8 mouse cellular contexts compared by ENCODE assay signal in genomic region chr3:135581606-135582117, GRCm38 (mm10).
DNase-seq lines count a peak whose midpoint lies in the region; ATAC-seq and TF ChIP-seq lines count a peak whose summit lies in the region.

No protein-coding gene starts in this region.

- in situ Hi-C loops in CH12.LX (cut with MboI; ENCODE audit: low pct_ligation_motif_present, low pct_unique_long_range_greater_than_20kb, low sequenced_read_pairs), result loop anchor here (5.0 kb wide), 2 partner anchors 179 to 299 kb away; partner anchors contain the start of gene Bdh2

- dilution Hi-C loops in CH12.LX (cut with MboI; ENCODE audit: extremely low pct_ligation_motif_present, extremely low pct_unique_long_range_greater_than_20kb, low sequenced_read_pairs), result no loop called here

- H3K27me3 ChIP-seq in CH12.LX (replicated peaks), result no peaks in the 10 kb centered on the region
- no peaks in the 10 kb centered on the region for H3K27me3 ChIP-seq in heart, embryonic 16.5 days (ENCODE audit: control insufficient read depth, insufficient read depth, low read length)
- H3K27me3 ChIP-seq in liver, embryonic 13.5 days, result no peaks in the 10 kb centered on the region

- ATAC-seq in heart, embryonic 16.5 days (replicated peaks; ENCODE audit: extremely low read depth, insufficient read depth, low FRiP score), result no peak; the same call in 1 of the 2 replicates
- ATAC-seq in liver, embryonic 13.5 days (ENCODE audit: low read depth), result no peak

- TF ChIP-seq RAD21 in CH12.LX (IDR thresholded peaks at IDR 0.05; ENCODE audit: low read depth, low read length), result peak; percentile 99

- H3K9me3 ChIP-seq in CH12.LX (replicated peaks; ENCODE audit: low read length), result peaks cover 6% of the 10 kb centered on the region
- no peaks in the 10 kb centered on the region for H3K9me3 ChIP-seq in heart, embryonic 16.5 days (replicated peaks; ENCODE audit: control insufficient read depth, low read length)
- H3K9me3 ChIP-seq in liver, embryonic 13.5 days (replicated peaks), result no peaks in the 10 kb centered on the region

- H3K4me2 ChIP-seq in CH12.LX (ENCODE audit: insufficient read depth, low read depth, poor library complexity, severe bottlenecking), result peak overlapping the region; percentile 35
- H3K4me2 ChIP-seq in heart, embryonic 16.5 days (ENCODE audit: low read depth, low read length), result no peak overlapping the region
- 0 out of 2 replicates have a peak overlapping the region, but pooled peaks have one; percentile 7 for H3K4me2 ChIP-seq in liver, embryonic 13.5 days

- peaks cover 24 to 57% of the 10 kb centered on the region in 2 experiments for H3K4me1 ChIP-seq in CH12.LX (ENCODE audit: control insufficient read depth in 1 of 2, insufficient read depth in 2 of 2)
- H3K4me1 ChIP-seq in cortical plate, adult 2 months (ENCODE audit: control insufficient read depth, insufficient read depth, low read length), result peaks cover 3% of the 10 kb centered on the region; the same call in 1 of the 2 replicates
- peaks cover 27% of the 10 kb centered on the region for H3K4me1 ChIP-seq in heart, embryonic 16.5 days (ENCODE audit: control insufficient read depth, insufficient read depth, low read length)
- peaks cover 21% of the 10 kb centered on the region for H3K4me1 ChIP-seq in liver, embryonic 13.5 days (replicated peaks)

- TF ChIP-seq EP300 in CH12.LX (IDR thresholded peaks at IDR 0.05; ENCODE audit: low read length), result no peak; the same call in 1 of the 2 replicates

- peak overlapping the region; percentile 14; the same call in 1 of the 2 replicates for H3K9ac ChIP-seq in CH12.LX (ENCODE audit: insufficient read depth, low read depth)
- no peak overlapping the region for H3K9ac ChIP-seq in heart, embryonic 16.5 days (ENCODE audit: low read length)
- H3K9ac ChIP-seq in liver, embryonic 13.5 days, result no peak overlapping the region

- peak; percentile 13 to 98; a peak in 2 of 4 replicates for TF ChIP-seq CTCF in CH12.LX (conservative IDR thresholded peaks at IDR 0.05 in 1 of 2, IDR thresholded peaks at IDR 0.05 in 1 of 2; ENCODE audit: low read depth in 2 of 2, low read length in 2 of 2)
- TF ChIP-seq CTCF in cortical plate, adult 2 months (IDR thresholded peaks at IDR 0.05; ENCODE audit: extremely low read depth, insufficient read depth, low read length), result peak; percentile 71

- H3K36me3 ChIP-seq in CH12.LX (replicated peaks in 1 of 2; ENCODE audit: control insufficient read depth in 1 of 2, insufficient read depth in 1 of 2, low read length in 1 of 2), result peaks cover 22 to 32% of the 10 kb centered on the region in 2 experiments
- peaks cover 10% of the 10 kb centered on the region for H3K36me3 ChIP-seq in heart, embryonic 16.5 days (ENCODE audit: control insufficient read depth, insufficient read depth)
- H3K36me3 ChIP-seq in liver, embryonic 13.5 days, result peaks cover 18% of the 10 kb centered on the region

- DNase-seq in adrenal gland, postnatal 14 days, result peak; percentile 33
- no peak for DNase-seq in adrenal gland, postnatal 36 days
- peak; percentile 93 for DNase-seq in CH12.LX (ENCODE audit: extremely low read depth)
- no peak for DNase-seq in liver, embryonic 13.5 days
- peak; percentile 34 for DNase-seq in retina, postnatal 7 days (ENCODE audit: low read depth, low spot score)
- no peak for DNase-seq in gastrocnemius, postnatal 4 days (ENCODE audit: low spot score in 2 of 2)

- no peak overlapping the region for H3K27ac ChIP-seq in CH12.LX (ENCODE audit: insufficient read depth, low read depth)
- H3K27ac ChIP-seq in cortical plate, adult 2 months (ENCODE audit: insufficient read depth, low read length), result no peak overlapping the region
- H3K27ac ChIP-seq in heart, embryonic 16.5 days (ENCODE audit: low read length), result peak overlapping the region; percentile 4; the same call in 1 of the 2 replicates
- no peak overlapping the region for H3K27ac ChIP-seq in liver, embryonic 13.5 days

- TF ChIP-seq POLR2A in CH12.LX (IDR thresholded peaks at IDR 0.05; ENCODE audit: low read depth, low read length), result no peak
- no peak for TF ChIP-seq POLR2A in cortical plate, adult 2 months (IDR thresholded peaks at IDR 0.05; ENCODE audit: extremely low read depth, insufficient read depth, low read length)

- 24% methylated on average over 10 of the region's 10 CpGs for WGBS in heart, embryonic 16.5 days
- WGBS in liver, embryonic 13.5 days (ENCODE audit: insufficient replicate concordance), result 29% methylated on average over 10 of the region's 10 CpGs

- H3K79me2 ChIP-seq in CH12.LX (replicated peaks; ENCODE audit: control insufficient read depth, extremely low read depth, insufficient read depth, poor library complexity, severe bottlenecking), result no peaks in the 10 kb centered on the region

- peak overlapping the region in 2 of 3 experiments; percentile 4 to 28 for H3K4me3 ChIP-seq in CH12.LX (replicated peaks in 1 of 3; ENCODE audit: low read depth in 2 of 3, low read length in 2 of 3, poor library complexity in 1 of 3)
- H3K4me3 ChIP-seq in cortical plate, adult 2 months (ENCODE audit: insufficient read depth, low read length), result no peak overlapping the region
- H3K4me3 ChIP-seq in heart, embryonic 16.5 days (ENCODE audit: low read length), result no peak overlapping the region
- no peak overlapping the region for H3K4me3 ChIP-seq in liver, embryonic 13.5 days (replicated peaks)

TF ChIP-seq in CH12.LX, 34 proteins besides CTCF, POLR2A, EP300 and RAD21:
- no peak; the same call in 1 of the 2 replicates for TF ChIP-seq CHD1 (IDR thresholded peaks at IDR 0.05; ENCODE audit: low read depth, low read length)
- peak; percentile 54; the same call in 1 of the 2 replicates for TF ChIP-seq JUND (conservative IDR thresholded peaks at IDR 0.05; ENCODE audit: low read depth, low read length)
- TF ChIP-seq MYC (IDR thresholded peaks at IDR 0.05; ENCODE audit: low read depth, low read length), result no peak
- no peak for TF ChIP-seq ZMIZ1 (IDR thresholded peaks at IDR 0.05; ENCODE audit: low read depth, low read length)
- TF ChIP-seq MAFK (IDR thresholded peaks at IDR 0.05; ENCODE audit: insufficient replicate concordance, low read length), result no peak
- TF ChIP-seq GABPA (IDR thresholded peaks at IDR 0.05; ENCODE audit: insufficient replicate concordance, low read depth, low read length), result no peak
- no peak for TF ChIP-seq JUN (IDR thresholded peaks at IDR 0.05; ENCODE audit: insufficient read depth, low read depth, low read length)
- TF ChIP-seq SIN3A (IDR thresholded peaks at IDR 0.05; ENCODE audit: low read length), result peak; percentile 45; the same call in 1 of the 2 replicates
- 0 out of 2 replicates have a peak, but pooled peaks have one; percentile 6 for TF ChIP-seq ELF1 (IDR thresholded peaks at IDR 0.05; ENCODE audit: low read depth, low read length)
- TF ChIP-seq TCF12 (IDR thresholded peaks at IDR 0.05; ENCODE audit: low read depth, low read length), result 0 out of 2 replicates have a peak, but pooled peaks have one; percentile 18
- TF ChIP-seq MEF2A (IDR thresholded peaks at IDR 0.05; ENCODE audit: borderline replicate concordance, low read depth, low read length), result peak; percentile 49
- peak; percentile 67 for TF ChIP-seq IRF4 (IDR thresholded peaks at IDR 0.05; ENCODE audit: low read depth, low read length)
- no peak for TF ChIP-seq TBP (conservative IDR thresholded peaks at IDR 0.05; ENCODE audit: low read depth, low read length)
- no peak for TF ChIP-seq ZKSCAN1 (IDR thresholded peaks at IDR 0.05; ENCODE audit: borderline replicate concordance, low read depth, low read length)
- peak; percentile 94 for TF ChIP-seq SMC3 (IDR thresholded peaks at IDR 0.05; ENCODE audit: low read depth, low read length)
- TF ChIP-seq RCOR1 (conservative IDR thresholded peaks at IDR 0.05; ENCODE audit: low read depth, low read length), result peak; percentile 24; the same call in 1 of the 2 replicates
- TF ChIP-seq POLR2AphosphoS2 (IDR thresholded peaks at IDR 0.05; ENCODE audit: low read depth, low read length), result no peak
- TF ChIP-seq HCFC1 (IDR thresholded peaks at IDR 0.05; ENCODE audit: low read depth, low read length), result no peak
- TF ChIP-seq ZC3H11A (IDR thresholded peaks at IDR 0.05; ENCODE audit: low read depth, low read length), result peak; percentile 56
- 0 out of 2 replicates have a peak, but pooled peaks have one; percentile 28 for TF ChIP-seq MXI1 (IDR thresholded peaks at IDR 0.05; ENCODE audit: low read depth, low read length)
- TF ChIP-seq BHLHE40 (IDR thresholded peaks at IDR 0.05; ENCODE audit: low read depth, low read length), result peak; percentile 31; the same call in 1 of the 2 replicates
- TF ChIP-seq USF2 (conservative IDR thresholded peaks at IDR 0.05; ENCODE audit: low read depth, low read length), result no peak
- no peak for TF ChIP-seq E2F4 (IDR thresholded peaks at IDR 0.05; ENCODE audit: insufficient replicate concordance, low read depth, low read length)
- TF ChIP-seq ETS1 (conservative IDR thresholded peaks at IDR 0.05; ENCODE audit: low read depth, low read length), result no peak; the same call in 1 of the 2 replicates
- TF ChIP-seq KAT2A (IDR thresholded peaks at IDR 0.05; ENCODE audit: insufficient replicate concordance, low read length), result no peak
- peak; percentile 61; the same call in 1 of the 2 replicates for TF ChIP-seq CHD2 (IDR thresholded peaks at IDR 0.05; ENCODE audit: low read length)
- TF ChIP-seq PAX5 (IDR thresholded peaks at IDR 0.05; ENCODE audit: low read length), result no peak
- no peak for TF ChIP-seq ZNF384 (IDR thresholded peaks at IDR 0.05; ENCODE audit: low read depth, low read length)
- no peak for TF ChIP-seq MAZ (IDR thresholded peaks at IDR 0.05; ENCODE audit: low read depth, low read length)
- no peak for TF ChIP-seq USF1 (IDR thresholded peaks at IDR 0.05; ENCODE audit: low read depth, low read length)
- TF ChIP-seq UBTF (IDR thresholded peaks at IDR 0.05; ENCODE audit: low read depth, low read length), result no peak

Comparison
In these comparisons a context has a peak if more than half of its experiments do, and no peak if none do; other contexts are left out.
1. DNase-seq: peak in adrenal gland, postnatal 14 days (single experiment), CH12.LX (single experiment) and retina, postnatal 7 days (single experiment); none in adrenal gland, postnatal 36 days (0 of 2), liver, embryonic 13.5 days (single experiment) and gastrocnemius, postnatal 4 days (0 of 2).
2. H3K4me3 ChIP-seq: peak in CH12.LX (2 of 3); none in cortical plate, adult 2 months (single experiment), heart, embryonic 16.5 days (single experiment) and liver, embryonic 13.5 days (single experiment).